Mouse (Mus musculus) heart, postnatal 0 days (tissue): Measurements from ENCODE around the gene Abcb5.

Experiments used
- CTCF ChIP-seq: IDR thresholded peaks from 2 replicates; pipeline ENCODE4 v1.5.1; 2016; ENCODE audit warnings: antibody characterized with exemption, control low read depth, low read depth
- EP300 ChIP-seq: IDR thresholded peaks from 2 replicates; pipeline ENCODE4 v1.6.1; 2016; ENCODE audit warnings: antibody characterized with exemption, low read depth

DNA sequence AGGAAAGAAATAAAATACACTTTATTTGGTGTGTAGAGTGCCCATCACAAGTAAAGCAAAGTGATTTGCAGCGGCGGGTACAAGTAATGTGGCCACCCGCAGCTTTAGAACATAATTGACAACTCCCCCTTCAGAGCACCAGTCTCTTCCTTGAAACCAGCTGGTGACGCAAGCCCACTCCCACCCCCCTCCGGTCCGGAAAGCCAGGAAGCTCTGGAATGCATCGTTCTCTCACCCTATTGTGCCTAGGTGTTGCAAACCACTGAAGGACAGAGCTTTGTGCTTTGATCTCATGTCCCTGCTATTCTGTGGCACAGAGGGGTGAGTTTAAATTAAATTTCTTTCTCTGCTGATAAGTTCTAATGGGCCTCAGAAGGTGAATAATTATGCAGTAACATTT is 110.1 kb downstream of the Abcb5 start:
- TF ChIP-seq CTCF = no peak
- TF ChIP-seq EP300 = no peak
